Mouse (Mus musculus): Measurements from ENCODE around the gene Slc38a6.

Gene Slc38a6

DNA sequence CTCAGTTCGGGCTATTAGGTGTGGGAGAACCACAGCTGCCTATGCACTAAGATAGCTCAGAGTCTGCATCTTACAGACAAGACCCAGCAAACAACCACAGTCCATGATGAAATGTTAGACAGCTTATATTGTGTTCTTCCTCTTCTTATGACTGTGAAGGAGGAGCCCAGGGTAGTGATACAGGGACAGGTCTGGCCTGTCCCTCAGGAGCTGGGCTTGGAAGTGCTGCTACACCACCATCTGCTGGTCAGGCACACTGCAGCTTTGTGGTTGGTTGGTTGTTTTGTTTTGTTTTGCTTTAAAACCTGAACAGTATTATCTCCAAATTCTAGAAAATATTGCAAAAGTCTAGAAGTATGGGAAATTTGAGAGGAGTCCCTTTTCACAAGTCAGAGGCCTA lies 38.2 kb downstream of the Slc38a6 start:
- no peak for DNase-seq

DNA sequence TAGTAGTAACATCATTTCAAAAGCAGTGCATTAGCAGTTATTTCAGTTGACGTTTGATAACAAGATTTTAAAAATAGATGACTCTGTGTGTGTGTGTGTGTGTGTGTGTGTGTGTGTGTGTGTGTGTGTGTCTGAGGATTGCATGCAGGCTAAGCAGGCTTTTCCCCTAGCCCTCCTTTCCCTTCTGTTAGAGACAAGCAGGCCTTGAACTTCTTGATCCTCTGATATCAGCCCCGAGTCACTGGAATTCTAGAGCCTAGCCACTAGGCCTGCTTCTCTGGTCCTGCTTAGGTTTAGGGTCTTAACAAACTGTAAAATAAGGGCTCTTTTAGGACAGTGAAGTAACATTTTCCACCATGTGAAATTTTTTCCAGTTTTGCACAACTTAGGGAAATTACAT lies 38.6 kb downstream of the Slc38a6 start:
- no peak for DNase-seq

DNA sequence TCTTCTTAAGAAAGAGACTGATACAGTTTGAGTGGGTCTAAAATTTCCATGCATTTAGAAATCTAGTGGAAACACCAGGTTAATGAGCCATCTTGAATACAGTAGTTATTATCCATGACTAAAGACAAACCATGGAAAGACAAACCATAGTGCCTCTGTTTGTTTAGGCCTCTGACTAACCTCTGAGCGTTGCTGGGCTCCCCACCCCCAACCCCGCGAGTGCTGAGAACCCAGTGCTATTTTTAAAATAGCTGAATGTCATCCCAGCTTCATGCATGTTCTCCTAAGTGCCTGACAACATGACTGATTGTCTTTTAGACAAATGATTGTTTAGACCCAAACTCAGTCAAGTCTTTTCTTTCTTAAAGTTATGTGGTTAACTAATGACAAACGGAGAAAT lies 39.0 kb downstream of the Slc38a6 start:
- DNase-seq, result no peak

DNA sequence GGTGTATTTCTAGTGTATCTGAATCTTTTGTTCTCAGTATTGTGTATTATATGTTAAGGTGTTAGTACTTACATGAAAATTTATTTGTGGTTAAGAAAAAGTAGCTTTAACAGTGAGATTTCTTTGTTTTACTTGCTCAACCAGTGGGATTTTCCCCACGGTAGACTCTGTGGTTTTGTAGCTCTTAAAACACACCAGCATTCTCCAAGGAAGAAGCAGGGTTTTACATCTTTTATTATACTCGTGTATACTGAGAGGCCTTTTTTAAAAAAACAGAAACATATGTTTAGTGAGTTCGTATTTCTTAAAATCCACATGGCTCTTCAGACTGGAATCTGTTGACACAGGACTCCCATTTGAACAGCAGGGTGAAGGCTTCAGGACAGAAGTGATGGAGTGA lies 40.8 kb downstream of the Slc38a6 start:
- no peak for DNase-seq

DNA sequence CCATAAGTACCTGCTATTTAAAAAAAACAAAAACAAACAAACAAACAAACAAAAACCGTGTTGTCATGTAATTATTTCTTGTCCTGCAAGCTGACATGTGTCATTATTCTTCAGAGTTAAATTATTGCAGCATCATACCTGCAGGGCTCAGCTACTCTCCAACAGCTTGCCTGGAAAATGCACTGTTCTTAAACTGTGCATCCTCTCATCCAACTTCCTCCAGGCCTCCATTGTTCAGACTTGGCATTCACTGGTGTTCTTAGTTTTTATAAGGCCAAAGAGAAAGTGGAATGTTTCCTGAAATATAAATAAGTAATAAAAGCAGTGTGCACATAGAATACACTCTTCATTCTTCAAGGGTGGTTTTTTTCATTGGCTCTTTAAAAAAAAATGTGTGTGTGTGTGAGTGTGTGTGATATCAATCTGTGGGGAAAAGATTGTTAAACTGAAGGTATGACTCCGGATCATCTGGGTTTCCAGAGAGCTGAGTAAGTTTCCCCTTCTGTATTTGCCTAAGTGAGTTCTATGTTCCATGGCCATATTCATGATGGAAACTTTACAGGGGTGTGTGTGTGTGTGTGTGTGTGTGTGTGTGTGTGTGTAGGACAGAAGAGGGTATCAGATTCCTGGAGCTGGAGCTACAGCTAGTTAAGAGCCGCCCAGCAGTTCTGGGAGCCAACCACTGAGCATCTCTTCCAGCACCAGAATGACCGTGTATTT lies 42.0 kb downstream of the Slc38a6 start:
- no peak for DNase-seq

DNA sequence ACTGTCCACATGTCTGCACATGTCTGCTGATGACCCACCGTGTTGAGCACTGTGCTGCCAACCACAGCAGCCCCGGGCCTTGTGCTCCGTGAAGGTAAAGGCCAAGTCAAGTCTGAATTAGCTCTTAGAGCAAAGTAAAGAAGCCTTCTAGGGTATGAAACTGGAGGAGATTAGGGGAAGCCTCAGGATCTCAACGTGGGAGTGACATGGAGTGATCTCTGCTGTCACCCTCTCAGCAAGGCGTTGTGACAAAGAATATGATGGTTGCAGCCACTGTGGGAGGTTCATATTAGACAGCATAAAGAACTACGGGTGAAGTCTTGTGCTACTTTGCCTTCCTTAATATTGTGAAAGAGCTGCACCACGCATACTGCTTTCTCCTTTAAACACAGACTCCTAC lies 43.7 kb downstream of the Slc38a6 start:
- no peak for DNase-seq

DNA sequence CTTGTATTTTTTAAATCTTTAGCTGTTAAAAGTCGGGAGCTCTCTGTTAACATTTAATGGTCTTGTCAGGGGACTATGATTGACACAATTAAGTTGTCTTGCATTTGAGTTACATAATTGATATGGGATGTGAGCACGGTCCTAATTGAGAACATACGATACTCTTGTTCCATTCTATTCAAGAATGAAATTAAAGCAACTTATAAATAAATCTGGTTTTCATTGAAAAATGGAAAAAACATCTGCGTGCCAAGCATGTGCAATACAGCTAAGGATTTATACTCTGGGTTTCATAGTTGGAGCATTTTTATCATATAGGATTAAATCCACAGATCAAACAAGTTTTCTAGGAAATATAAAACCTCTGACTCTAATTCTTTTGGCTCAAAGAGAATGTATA lies 46.1 kb downstream of the Slc38a6 start:
- DNase-seq, result no peak

DNA sequence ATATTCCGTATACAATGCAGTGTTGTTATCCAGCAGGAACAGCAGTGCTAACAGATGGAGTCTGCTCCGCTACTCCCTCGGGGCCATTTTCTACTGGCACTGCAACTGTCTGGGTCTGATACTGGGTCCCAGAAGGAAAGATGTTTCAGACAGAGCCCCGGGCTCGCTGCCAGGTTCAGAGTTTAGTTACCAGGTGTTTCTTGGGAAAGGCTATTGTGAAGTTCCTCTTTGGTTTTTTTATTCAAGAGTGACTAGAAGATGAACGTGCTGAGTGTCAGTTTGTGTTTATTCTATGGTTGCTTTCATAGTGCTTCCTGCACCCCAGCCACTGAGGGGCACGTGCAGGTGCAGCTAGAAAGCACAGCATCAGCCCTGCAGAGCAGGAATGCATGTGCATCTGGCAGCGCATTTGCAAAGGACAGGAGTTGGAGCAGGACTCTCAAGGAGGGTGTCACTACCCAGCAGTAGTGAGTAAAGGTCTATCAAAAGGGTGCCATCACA lies 47.5 kb downstream of the Slc38a6 start:
- DNase-seq, result no peak

DNA sequence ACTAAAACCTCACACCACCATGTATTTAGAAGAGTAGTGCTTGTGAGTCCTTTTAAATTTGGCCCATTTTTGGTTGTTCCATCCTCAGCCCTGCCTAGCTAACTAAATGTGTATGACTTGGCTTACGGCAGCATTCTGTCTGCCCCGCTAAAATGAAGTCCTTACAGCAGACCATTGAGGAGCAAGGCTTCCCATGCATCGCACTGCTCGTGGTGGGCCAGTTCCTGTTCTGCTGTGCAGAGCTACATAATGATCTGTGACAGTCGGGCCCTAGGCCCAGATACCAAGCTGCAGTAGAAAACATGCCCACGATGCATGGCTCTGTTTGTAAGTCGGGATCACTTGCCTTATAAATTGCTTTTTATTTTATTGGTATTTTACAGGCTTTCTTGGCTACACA lies 50.5 kb downstream of the Slc38a6 start:
- no peak for DNase-seq

DNA sequence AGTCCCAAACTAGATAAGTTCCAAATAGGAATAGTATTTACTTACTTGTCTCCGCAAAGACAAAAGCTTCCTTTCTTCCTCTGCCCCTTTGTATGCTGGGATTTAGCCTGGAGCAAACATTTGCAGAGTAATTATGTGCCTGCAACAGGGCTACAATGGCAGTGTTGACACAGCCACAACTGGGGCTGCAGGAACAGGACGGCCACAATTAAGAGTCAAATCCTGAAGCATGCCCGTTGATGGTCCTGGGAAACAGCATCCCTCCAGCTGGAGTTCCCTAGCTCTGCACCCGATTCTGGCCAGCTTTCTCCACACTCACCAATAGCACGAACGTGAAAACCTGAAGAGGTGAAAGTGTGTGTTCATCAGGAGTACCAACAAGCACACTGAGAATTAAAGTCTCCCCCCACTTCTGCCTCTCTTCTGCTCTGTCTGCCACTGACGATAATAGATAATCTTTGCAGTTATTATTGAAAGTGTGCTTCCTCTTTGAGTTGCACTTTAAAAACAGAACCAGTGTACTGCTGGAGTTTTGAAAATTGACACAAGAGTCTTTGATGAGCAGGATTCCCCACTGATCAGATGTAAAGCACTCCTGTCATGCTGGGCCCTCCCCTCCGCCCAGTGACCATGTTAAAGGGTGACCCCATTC lies 54.2 kb downstream of the Slc38a6 start:
- DNase-seq, result no peak

DNA sequence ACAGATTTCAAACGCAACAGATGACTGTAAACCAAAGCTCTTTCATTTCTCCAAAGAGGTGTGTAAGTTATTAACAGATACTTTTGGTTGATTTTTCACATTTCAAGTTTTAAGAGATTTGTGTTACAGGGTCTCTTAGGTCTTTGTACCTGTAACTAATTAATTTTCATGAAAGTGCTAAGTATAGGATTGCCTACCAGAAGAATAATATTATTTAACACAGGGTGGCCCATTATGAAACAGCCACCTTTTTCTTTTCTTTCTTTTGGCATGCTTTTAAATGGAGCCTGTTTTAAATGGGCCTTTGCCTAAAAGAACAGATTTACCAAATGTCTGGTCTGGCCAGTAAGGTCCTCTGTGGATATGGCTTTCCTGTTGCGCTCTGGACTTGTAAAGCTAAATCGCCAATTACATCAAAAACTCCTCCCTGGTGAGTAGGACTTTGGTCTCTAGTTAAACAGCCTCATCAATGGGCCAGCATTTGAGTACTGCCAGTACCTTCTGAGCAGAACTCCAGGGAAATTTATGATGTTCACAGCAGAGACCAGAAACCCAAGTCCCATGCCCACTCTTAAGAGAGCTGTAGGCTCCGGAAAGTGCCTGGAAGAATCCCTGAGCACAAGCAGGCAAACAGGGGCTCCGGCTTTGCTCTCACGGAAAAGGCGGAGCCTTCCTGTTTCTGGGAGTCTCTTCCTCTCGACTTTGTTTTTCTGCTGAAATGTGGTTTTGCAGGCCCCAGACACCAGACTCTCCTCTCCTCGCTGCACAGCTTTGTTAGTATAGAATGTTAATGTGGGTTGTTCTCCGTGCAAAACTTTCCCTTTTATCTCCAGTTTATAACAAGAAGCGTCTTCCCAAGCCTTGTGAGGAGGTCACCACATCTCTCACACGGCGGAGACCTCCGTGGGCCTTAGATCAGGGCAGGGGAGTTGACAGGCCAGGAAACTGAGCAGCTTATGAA lies 55.4 kb downstream of the Slc38a6 start:
- DNase-seq, result no peak

DNA sequence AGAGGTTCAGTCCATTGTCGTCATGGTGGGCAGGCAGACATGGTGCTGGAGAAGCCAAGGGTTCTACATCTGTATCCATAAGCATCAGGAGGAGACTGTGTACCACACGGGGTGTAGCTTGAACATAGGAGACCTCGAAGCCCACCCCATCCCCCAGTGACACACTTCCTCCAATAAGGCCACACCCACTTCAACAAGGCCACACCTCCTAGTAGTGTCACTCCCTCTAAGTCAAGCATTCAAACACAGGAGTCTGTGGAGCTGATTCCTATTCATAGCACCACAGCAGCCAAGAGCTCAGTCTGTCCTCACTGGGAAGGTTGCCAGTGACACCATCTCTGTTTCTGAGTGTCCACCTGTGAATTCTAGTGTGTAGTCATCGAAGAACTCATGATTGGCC lies 57.7 kb downstream of the Slc38a6 start:
- no peak for DNase-seq

DNA sequence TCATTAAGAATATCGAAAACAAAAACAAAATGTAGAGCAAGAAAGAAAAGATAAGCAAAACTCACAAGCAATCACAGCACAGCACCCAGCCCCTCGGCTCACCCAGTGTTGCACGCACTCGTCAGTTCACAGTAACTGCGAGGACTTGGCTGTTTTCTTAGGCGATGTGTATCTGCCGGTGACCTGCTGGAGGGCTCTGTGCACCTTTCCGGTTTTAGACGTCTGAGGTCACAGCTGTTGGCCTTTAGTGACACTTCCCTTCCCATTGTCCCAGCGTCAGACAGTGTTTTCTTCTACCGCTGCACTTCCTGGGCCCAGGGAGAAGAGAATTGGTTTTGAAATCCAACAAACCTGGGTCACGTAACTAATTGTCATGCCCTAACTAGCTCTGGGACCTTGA lies 58.6 kb downstream of the Slc38a6 start:
- no peak for DNase-seq

DNA sequence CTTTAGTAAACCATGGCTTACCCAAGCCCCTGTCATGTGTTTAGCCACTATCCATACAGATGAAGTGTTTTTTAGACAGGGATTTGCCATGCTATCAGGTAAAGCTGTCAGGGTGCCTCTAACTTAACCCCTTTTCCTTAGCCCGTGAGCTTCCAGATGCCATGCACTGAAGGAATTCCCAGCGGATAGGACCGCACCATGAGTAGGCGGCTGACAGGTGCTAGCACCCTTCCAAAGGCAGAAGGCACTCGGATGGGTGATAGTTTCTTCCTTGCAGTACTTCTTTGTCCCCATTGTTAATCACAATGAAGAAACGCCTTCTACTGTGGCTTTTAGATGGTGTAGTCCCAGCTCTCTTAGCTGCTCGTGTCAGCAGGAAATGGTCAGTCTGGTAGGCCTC lies 60.6 kb downstream of the Slc38a6 start:
- DNase-seq, result no peak

DNA sequence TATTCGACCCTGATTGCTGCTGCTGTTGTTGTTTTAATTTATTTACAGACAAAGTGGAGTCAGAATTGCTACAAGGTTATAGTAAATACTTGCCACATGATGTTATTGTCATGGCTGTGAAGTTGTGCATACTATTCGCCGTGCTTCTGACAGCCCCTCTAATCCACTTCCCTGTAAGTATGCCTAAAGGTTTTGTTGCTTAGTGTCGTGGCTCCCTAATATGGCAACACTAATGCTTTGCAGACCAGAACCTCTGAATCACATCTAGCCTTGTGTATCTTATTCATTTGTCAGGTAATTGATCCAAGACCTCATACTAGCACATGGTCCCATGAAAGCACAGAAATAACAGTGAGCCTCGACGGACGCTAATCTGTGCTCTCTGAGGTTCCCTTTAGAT lies 63.9 kb downstream of the Slc38a6 start:
- DNase-seq, result no peak

DNA sequence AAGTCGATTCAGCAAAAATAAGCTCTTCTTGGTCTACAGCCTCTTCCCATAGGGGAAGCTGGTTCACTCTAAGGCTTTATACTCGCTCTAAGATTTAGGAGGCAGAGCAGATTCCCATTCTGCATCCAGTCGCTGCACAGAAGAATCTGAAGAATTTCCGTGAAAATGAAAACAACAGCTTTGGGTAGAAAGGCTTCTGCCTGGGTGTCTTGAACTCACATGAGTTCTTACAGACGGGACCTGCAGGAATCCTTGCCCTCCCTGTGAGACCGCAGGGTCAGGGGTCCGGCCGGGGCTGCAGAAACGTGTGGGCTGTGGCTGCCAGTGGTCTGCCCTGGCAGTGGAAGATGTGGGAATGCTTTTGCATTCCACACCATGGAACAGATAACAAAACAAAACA lies 64.4 kb downstream of the Slc38a6 start:
- DNase-seq, result no peak

DNA sequence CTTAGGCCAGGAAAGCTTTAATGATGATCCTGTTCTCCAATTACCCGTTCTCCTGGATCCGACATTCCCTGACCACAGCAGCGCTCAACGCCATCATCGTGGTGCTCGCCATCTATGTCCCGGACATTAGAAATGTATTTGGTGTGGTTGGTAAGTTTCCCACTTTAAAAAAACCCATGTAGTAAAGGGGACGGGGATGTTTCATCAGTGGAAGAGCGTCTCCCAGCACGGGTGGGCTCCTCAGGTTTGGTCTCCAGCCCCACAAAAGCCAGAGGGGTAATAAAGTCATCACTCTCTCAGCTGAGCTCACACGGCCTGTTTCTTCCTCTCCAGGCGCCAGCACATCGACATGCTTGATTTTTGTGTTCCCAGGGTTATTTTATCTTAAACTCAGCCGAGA lies 65.2 kb downstream of the Slc38a6 start:
- DNase-seq, result no peak

DNA sequence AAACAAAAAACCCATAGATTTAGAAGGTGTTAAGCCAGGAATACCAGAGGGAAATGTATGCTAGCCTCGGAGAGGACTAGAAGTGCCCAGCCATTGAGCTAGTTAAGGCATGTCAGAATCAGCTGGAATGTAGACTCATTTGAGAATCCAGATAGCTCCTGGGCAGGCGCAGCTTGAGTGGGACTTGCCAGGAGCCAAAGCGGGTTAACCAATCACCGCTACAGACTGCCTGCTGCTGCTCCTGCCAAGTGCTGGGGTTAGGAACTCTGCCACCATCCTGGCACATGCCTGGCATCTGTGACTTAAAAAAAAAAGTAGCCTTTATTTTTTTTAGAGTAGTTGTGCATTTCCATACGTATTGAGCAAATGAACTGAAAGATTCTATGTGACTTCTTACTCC lies 66.8 kb downstream of the Slc38a6 start:
- DNase-seq, result no peak

DNA sequence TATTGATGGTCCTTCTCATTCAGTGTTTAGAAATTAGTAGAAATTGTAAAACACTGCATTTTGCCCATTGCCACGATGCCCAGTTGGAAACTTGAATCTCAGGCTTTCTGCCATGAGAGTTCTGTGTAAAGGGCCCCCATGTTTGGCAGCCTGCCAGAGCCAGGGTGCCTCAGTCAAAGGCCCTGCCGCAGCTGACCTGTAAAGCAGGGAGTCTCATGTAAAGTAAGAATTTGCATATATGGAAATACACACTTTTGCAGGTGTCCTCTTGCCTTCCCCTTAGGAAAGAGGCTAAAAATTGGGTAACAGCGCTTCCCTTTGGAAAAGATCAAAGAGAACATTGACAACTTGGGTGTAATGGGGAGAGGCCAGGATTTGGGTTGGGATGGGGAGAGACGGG lies 67.9 kb downstream of the Slc38a6 start:
- DNase-seq, result no peak

DNA sequence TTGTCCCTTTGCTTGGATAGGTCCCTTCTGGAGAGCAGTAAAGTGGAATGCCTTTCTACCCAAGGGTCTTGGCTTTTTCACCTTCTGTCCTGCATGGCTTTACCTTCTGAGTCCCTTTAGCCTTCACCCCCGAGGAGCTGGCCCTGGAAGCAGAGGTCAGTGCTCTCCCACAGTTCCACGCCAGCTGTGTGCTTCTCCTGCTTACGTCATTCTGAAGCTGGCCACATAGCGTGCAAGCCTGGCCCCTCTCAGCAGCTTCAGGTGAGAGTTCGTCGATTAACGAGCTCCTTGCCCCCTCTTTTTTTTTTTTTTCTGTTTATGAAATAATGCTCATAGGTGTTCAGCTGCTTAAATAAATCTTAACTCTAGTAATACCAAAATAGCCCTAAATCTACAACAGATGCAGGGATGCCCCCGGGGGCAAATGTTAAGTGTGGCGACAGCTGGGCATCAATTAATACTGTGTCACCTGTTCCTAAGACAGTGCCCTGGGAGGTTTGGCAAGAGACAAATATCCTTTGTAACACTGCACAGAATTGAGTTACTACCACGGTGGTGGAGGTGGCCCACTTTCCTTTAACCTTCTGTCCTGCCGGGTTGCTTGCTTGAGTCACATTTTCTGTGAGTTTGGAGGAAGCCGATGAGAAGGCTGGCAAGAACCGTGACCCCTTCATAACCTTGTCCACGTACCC lies 68.7 kb downstream of the Slc38a6 start:
- no peak for DNase-seq

DNA sequence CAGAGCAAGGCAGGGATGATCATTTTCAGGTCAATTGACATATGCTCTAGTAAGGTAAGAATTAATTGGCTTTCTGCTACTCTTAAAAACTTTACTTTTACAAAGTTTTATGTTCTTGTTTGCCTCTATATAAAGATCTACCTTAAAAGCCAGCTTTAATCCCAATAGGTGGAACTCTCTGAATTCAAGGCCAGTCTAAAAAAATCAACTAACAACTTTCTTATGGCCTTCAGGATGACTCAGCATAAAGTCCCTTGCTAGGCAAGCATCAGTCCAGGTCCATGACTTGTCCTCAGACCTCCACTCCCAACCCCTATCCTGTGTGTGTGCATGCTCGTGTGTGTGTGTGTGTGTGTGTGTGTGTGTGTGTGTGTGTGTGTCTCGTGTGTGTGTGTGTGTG lies 70.1 kb downstream of the Slc38a6 start:
- no peak for DNase-seq

DNA sequence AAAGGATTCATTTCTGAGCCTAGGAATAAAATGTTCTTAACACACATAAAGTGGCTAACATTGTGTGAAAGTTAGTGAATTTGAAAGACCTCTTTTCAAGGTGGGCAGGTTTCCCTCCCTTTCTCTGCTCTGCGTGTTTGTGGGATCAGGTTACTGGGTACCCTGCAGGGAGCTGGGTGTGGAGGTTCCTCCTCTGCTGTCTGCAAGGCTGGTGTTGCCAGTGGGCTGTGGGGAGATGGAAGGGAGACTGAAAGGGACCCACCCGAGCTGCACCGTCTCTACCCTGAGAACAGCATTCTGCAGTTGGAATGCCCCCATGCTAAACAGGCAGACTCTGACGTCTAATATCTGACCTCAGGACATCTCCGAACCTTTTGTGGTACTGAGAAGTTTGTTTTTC lies 70.7 kb downstream of the Slc38a6 start:
- no peak for DNase-seq

DNA sequence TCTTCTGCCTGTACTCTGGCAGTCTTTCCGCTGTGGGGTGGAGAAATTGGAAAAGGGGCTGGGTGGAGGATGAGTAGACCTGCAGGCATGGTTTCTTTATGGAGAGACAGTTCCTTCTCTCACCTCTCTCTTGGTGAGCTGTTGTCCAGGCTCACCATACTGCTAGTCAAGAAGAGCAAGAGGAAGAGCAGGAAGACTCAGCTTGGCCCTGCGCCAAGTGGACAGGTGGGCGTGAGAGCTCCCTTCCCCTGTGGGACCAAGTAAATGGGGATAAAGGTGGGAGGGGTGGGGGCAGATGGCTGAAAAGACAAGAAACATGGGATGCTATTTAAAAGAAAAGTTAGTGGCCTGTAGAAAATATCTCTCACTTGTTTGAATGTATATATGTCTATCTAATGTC lies 71.2 kb downstream of the Slc38a6 start:
- DNase-seq, result no peak

Data from layer of hippocampus, adult 9-11 months (tissue).